Mouse (Mus musculus) right cerebral cortex, postnatal 4 days (tissue): Measurements from ENCODE around the gene Pus7l.

Experiments used
- DNase-seq: peaks from one replicate; pipeline ENCODE4 v3.0.0-alpha.2; 2022

The Pus7l gene

GRCm38 (mm10) chr15:94475975-94476374 is 67.4 kb downstream of the Pus7l start:
- no peak for DNase-seq
